ENCODE assay signal across 17 mouse cellular contexts in the genomic region with DNA sequence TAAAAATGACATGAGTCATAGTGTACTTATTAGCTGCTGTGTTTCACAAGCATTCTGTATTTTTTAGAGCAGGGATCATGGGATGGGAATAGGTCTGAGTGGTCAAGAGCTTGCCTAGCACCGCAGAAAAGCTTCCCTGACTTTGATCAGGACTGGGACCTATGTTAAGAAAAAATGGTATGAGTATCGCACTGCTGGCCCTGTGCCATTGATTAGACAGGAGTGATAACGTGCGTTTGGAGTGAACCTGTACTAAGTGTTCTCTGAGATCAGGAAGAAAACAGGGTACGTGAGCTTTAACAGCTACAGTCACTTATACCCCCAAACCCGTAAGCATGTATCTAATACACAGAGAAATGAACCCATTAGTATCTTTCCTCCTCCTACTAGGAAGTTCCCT.
"Had no signal": no experiment of that assay in that cellular context is flagged by ENCODE, and none has a peak within 500 bp of the region (broad histone marks: within the 10 kb centered on the region; RNA-seq: fewer than 3 reads in every experiment).

No protein-coding gene starts in this region.

- H3K27ac ChIP-seq: kidney, embryonic 15.5 days; left cerebral cortex, adult 2 months; liver, embryonic 13.5 days; midbrain, embryonic 12.5 days; neural tube, embryonic 13.5 days; stomach, embryonic 15.5 days had no signal

- H3K4me2 ChIP-seq: kidney, embryonic 15.5 days; liver, embryonic 13.5 days; midbrain, embryonic 12.5 days; neural tube, embryonic 13.5 days; stomach, embryonic 15.5 days had no signal

- H3K36me3 ChIP-seq: midbrain, embryonic 12.5 days; neural tube, embryonic 13.5 days had no signal

- H3K9me3 ChIP-seq: kidney, embryonic 15.5 days; liver, embryonic 13.5 days; midbrain, embryonic 12.5 days; neural tube, embryonic 13.5 days; stomach, embryonic 15.5 days had no signal

- H3K9ac ChIP-seq: kidney, embryonic 15.5 days; liver, embryonic 13.5 days; midbrain, embryonic 12.5 days; neural tube, embryonic 13.5 days; stomach, embryonic 15.5 days had no signal

- H3K4me3 ChIP-seq: kidney, embryonic 15.5 days; left cerebral cortex, adult 2 months; liver, embryonic 13.5 days; midbrain, embryonic 12.5 days; myocyte; neural tube, embryonic 13.5 days; stomach, embryonic 15.5 days had no signal

- H3K4me1 ChIP-seq: kidney, embryonic 15.5 days; stomach, embryonic 15.5 days had no signal

- DNase-seq: kidney, postnatal 10 days; kidney, postnatal 36 days; layer of hippocampus, postnatal 36 days; liver, embryonic 13.5 days; lung, adult 2 months; lung, postnatal 14 days; lung, postnatal 4 days; retina, postnatal 1 day; right cerebral cortex, postnatal 25 days; spleen, adult 18-20 months; thymus, postnatal 25 days had no signal

- H3K27me3 ChIP-seq: kidney, embryonic 15.5 days; liver, embryonic 13.5 days; midbrain, embryonic 12.5 days; neural tube, embryonic 13.5 days; stomach, embryonic 15.5 days had no signal
